Mouse (Mus musculus) layer of hippocampus, adult 9-10 months (tissue): ENCODE measurements at regions not wholly inside any gene's neighbourhood (a gene's known extent, or its start where the extent isn't known, plus 50 kb on each side); places are given as distances from the start of the nearest gene placed in this dataset.
"Not testable (repeated sequence)": the region's sequence is repeated elsewhere in the genome, so short reads cannot be mapped to it uniquely, and the experiment has no call there.

Source experiments
- DNase-seq: peaks from one replicate; pipeline ENCODE4 v3.0.0; 2022; ENCODE audit warnings: low spot score

GRCm38 (mm10) chr5:42884251-42884650, 348.7 kb upstream of the Cpeb2 start:
- DNase-seq, result no peak

- no peak for DNase-seq
Observed at GRCm38 (mm10) chr5:42891890-42892289, 341.1 kb upstream of the Cpeb2 start.

- no peak for DNase-seq
Observed at GRCm38 (mm10) chr5:42906136-42906535, 326.8 kb upstream of the Cpeb2 start.

- DNase-seq, result no peak
Observed at GRCm38 (mm10) chr5:42919328-42919727, 313.6 kb upstream of the Cpeb2 start.

GRCm38 (mm10) chr5:42932106-42932505, 300.9 kb upstream of the Cpeb2 start:
- no peak for DNase-seq

- no peak for DNase-seq
Observed at GRCm38 (mm10) chr5:42959296-42959862, 273.6 kb upstream of the Cpeb2 start.

- not testable (repeated sequence) for DNase-seq
Observed at GRCm38 (mm10) chr5:42966952-42967351, 266.0 kb upstream of the Cpeb2 start.

GRCm38 (mm10) chr5:42969209-42969608, 263.8 kb upstream of the Cpeb2 start:
- no peak for DNase-seq

GRCm38 (mm10) chr5:42969621-42970020, 263.3 kb upstream of the Cpeb2 start:
- no peak for DNase-seq

- no peak for DNase-seq
Observed at GRCm38 (mm10) chr5:42977108-42977507, 255.9 kb upstream of the Cpeb2 start.

- no peak for DNase-seq
Observed at GRCm38 (mm10) chr5:42980946-42981650, 251.9 kb upstream of the Cpeb2 start.

GRCm38 (mm10) chr5:42986203-42986602, 246.8 kb upstream of the Cpeb2 start:
- DNase-seq, result no peak

GRCm38 (mm10) chr5:42987710-42988466, 245.1 kb upstream of the Cpeb2 start:
- no peak for DNase-seq

- no peak for DNase-seq
Observed at GRCm38 (mm10) chr5:42989287-42989686, 243.7 kb upstream of the Cpeb2 start.

- DNase-seq, result no peak
Observed at GRCm38 (mm10) chr5:43024006-43024593, 208.9 kb upstream of the Cpeb2 start.

- no peak for DNase-seq
Observed at GRCm38 (mm10) chr5:43031285-43031684, 201.7 kb upstream of the Cpeb2 start.

- no peak for DNase-seq
Observed at GRCm38 (mm10) chr5:43031916-43032315, 201.1 kb upstream of the Cpeb2 start.

- no peak for DNase-seq
Observed at GRCm38 (mm10) chr5:43034421-43034820, 198.5 kb upstream of the Cpeb2 start.

GRCm38 (mm10) chr5:43037592-43037991, 195.4 kb upstream of the Cpeb2 start:
- no peak for DNase-seq

GRCm38 (mm10) chr5:43039525-43039924, 193.4 kb upstream of the Cpeb2 start:
- DNase-seq, result no peak

GRCm38 (mm10) chr5:43042585-43042984, 190.4 kb upstream of the Cpeb2 start:
- DNase-seq, result no peak

GRCm38 (mm10) chr5:43045860-43046259, 187.1 kb upstream of the Cpeb2 start:
- DNase-seq, result no peak

GRCm38 (mm10) chr5:43047316-43047715, 185.7 kb upstream of the Cpeb2 start:
- no peak for DNase-seq
